Mouse (Mus musculus) stomach, embryonic 16.5 days (tissue): Measurements from ENCODE around the gene Zfp84. TPM values are rescaled to one million over a fixed set of nuclear protein-coding genes. Genes with fewer than 3 reads are reported as not detected.
A peak's percentile ranks its signal among the peaks of the same experiment; 100 is the strongest.

Source experiments
- ATAC-seq: fragments of 200-750 bp; cut with Nextera tagmentation; 2 replicates; pipeline ENCODE4 v1.8.0; 2017; ENCODE audit warnings: moderate number of reproducible peaks, moderate TSS enrichment; ENCODE audit not compliant: insufficient read depth, low FRiP score
- H3K27ac ChIP-seq: fragments of 300-500 bp; sonication (generic); 2 replicates; pipeline ENCODE4 v1.5.1; 2014; ENCODE audit warnings: low read length
- H3K27me3 ChIP-seq: fragments of 300-500 bp; sonication (generic); 2 replicates; pipeline ENCODE4 v1.6.1; 2014; ENCODE audit warnings: low read length, control low read depth, mixed read lengths; ENCODE audit not compliant: control insufficient read depth, insufficient read depth
- H3K36me3 ChIP-seq: fragments of 300-500 bp; sonication (generic); 2 replicates; pipeline ENCODE4 v1.6.1; 2014; ENCODE audit warnings: low read length; ENCODE audit not compliant: control insufficient read depth, insufficient read depth
- H3K4me1 ChIP-seq: fragments of 300-500 bp; sonication (generic); 2 replicates; pipeline ENCODE4 v1.6.1; 2014; ENCODE audit warnings: low read length, control low read depth, mixed read lengths; ENCODE audit not compliant: control insufficient read depth, insufficient read depth
- H3K4me2 ChIP-seq: fragments of 300-500 bp; sonication (generic); 2 replicates; pipeline ENCODE4 v1.6.1; 2014; ENCODE audit warnings: low read depth, low read length, mixed read lengths
- H3K4me3 ChIP-seq: fragments of 300-500 bp; sonication (generic); replicated peaks from 2 replicates; pipeline ENCODE4 v1.5.1; 2014; ENCODE audit warnings: mild to moderate bottlenecking, low read length
- H3K9ac ChIP-seq: fragments of 300-500 bp; sonication (generic); 2 replicates; pipeline ENCODE4 v1.6.1; 2014; ENCODE audit warnings: low read length
- H3K9me3 ChIP-seq: fragments of 300-500 bp; sonication (generic); replicated peaks from 2 replicates; pipeline ENCODE4 v1.6.1; 2016; ENCODE audit warnings: low read length, control low read depth; ENCODE audit not compliant: control insufficient read depth
- WGBS: fragments of 180-500 bp; shearing (Covaris S2); extraction: QIAGEN DNeasy Blood & Tissue Kit; methylation state at CpG from one replicate; pipeline ENCODE4 v1.1.7; 2014; 5-methylcytosine and 5-hydroxymethylcytosine counted together
- polyA plus RNA-seq: library from polyadenylated mRNA; unstranded; fragments of >200 nt; fragmentation: Nextera tagmentation; extraction: Ambion mirVana; gene quantifications from 2 replicates; pipeline ENCODE4 v1.2.1, GENCODE M21; 2015

Gene Zfp84
- polyA plus RNA-seq, 1 experiment from 2014 or later: 11.8 TPM

GRCm38 (mm10) chr7:29807046-29807445, 38.7 kb downstream of the Zfp84 start:
- 83% methylated on average over 5 of the region's 5 CpGs for WGBS

DNA sequence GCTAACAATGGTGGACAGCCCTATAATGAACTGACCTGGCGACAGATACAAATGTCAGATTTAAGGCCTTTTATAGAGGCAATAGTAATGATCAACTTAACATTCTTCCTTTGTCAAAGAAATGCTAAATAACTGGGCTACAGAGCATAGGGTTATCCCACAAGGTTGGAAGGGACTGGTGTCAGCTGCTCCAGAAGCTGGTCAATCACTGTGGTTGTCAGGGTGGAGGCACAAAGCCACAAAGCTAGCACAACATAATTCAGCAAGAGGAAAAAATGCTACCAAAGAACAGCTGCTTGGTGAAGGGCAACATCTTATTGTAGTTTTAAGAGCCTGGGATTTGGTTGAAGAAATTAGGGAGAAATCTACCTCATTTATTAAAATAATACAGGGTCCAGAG, 43.9 kb downstream of the Zfp84 start:
- Histone ChIP-seq H3K9me3 (no peaks in the 10 kb centered on the region), H3K4me2 (no peak overlapping the region), H3K4me1 (peaks cover 14% of the 10 kb centered on the region), H3K27ac (no peak overlapping the region), H3K27me3 (no peaks in the 10 kb centered on the region), H3K36me3 (no peaks in the 10 kb centered on the region), H3K9ac (no peak overlapping the region), H3K4me3 (no peak overlapping the region)
- 94% methylated on average over 1 of the region's 1 CpGs for WGBS
- ATAC-seq: no peak

More at GRCm38 (mm10) chr7:29807046-29807445, 38.7 kb downstream of the Zfp84 start:
- Histone ChIP-seq H3K4me3 (no peak overlapping the region), H3K4me2 (no peak overlapping the region), H3K36me3 (no peaks in the 10 kb centered on the region), H3K9ac (no peak overlapping the region), H3K4me1 (no peaks in the 10 kb centered on the region), H3K27ac (no peak overlapping the region), H3K27me3 (no peaks in the 10 kb centered on the region), H3K9me3 (no peaks in the 10 kb centered on the region)
- ATAC-seq: no peak

- Histone ChIP-seq H3K27me3 (no peaks in the 10 kb centered on the region), H3K9me3 (no peaks in the 10 kb centered on the region), H3K4me1 (peaks cover 20% of the 10 kb centered on the region), H3K27ac (no peak overlapping the region), H3K4me2 (no peak overlapping the region; the same call in 1 of the 2 replicates), H3K9ac (no peak overlapping the region), H3K36me3 (no peaks in the 10 kb centered on the region), H3K4me3 (no peak overlapping the region)
- no peak for ATAC-seq
- 91% methylated on average over 2 of the region's 2 CpGs for WGBS
Observed at GRCm38 (mm10) chr7:29814381-29814780, 46.0 kb downstream of the Zfp84 start.

- no peaks in the 10 kb centered on the region for H3K36me3 ChIP-seq
- no peaks in the 10 kb centered on the region for H3K9me3 ChIP-seq
- H3K27ac ChIP-seq: peak overlapping the region; percentile 56; the same call in 1 of the 2 replicates
Observed at GRCm38 (mm10) chr7:29815061-29815784, 46.9 kb downstream of the Zfp84 start.

DNA sequence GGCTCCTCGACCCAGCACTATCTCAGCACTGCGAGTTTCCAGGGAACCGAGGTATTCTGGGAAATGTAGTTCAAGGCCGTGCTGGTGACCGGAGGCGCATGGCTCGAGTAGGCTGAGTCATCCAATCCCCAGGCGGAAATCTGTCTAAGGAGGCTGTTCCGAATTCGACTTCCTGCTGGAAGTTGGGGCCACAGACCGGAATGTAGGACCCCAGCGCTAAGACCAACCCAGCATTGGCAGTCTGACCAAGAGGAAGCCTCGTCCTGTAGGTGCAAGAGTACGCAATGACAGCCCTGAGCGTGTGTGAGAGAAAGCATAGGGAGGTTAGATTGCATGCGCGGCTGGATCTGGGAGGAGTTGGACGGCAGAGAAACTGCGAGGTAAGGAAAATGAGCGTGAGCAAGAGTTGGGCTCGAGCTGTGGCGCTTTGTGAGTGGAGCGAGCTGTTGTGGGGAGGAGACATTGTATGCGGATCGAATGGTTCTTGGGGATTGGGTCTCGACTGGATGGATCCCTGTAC, 47.6 kb downstream of the Zfp84 start, which contains the start of gene Zfp790:
Gene Zfp790 (plus strand): TSS at position 205 of the 520 bp plus-strand sequence.
- peak within 1 kb of the TSS; percentile 73 for H3K4me2 ChIP-seq
- peak within 1 kb of the TSS; percentile 51 for H3K4me3 ChIP-seq
- no peaks in the 10 kb centered on the region for H3K9me3 ChIP-seq
- H3K4me1 ChIP-seq: peaks cover 22% of the 10 kb centered on the region
- H3K27me3 ChIP-seq: no peaks in the 10 kb centered on the region
- WGBS: under 1% methylated on average over 26 of the region's 26 CpGs
- H3K27ac ChIP-seq: peak within 1 kb of the TSS; percentile 74
- H3K9ac ChIP-seq: peak within 1 kb of the TSS; percentile 83
- ATAC-seq: peak; percentile 94
- H3K36me3 ChIP-seq: no peaks in the 10 kb centered on the region

More at GRCm38 (mm10) chr7:29815061-29815784, 46.9 kb downstream of the Zfp84 start:
- peak; percentile 30 for ATAC-seq
- WGBS: 1% methylated on average over 12 of the region's 12 CpGs
- no peaks in the 10 kb centered on the region for H3K27me3 ChIP-seq
- H3K9ac ChIP-seq: peak overlapping the region; percentile 83
- H3K4me2 ChIP-seq: peak overlapping the region; percentile 73
- H3K4me1 ChIP-seq: peaks cover 22% of the 10 kb centered on the region
- peak overlapping the region; percentile 51 for H3K4me3 ChIP-seq

- peak; percentile 49 for ATAC-seq
- no peaks in the 10 kb centered on the region; the same call in 1 of the 2 replicates for H3K36me3 ChIP-seq
- H3K27ac ChIP-seq: peak overlapping the region; percentile 51; the same call in 1 of the 2 replicates
- peak overlapping the region; percentile 78 for H3K9ac ChIP-seq
- no peaks in the 10 kb centered on the region for H3K27me3 ChIP-seq
- H3K9me3 ChIP-seq: no peaks in the 10 kb centered on the region
- WGBS: 2% methylated on average over 12 of the region's 12 CpGs
- peak overlapping the region; percentile 70 for H3K4me3 ChIP-seq
- peak overlapping the region; percentile 77 for H3K4me2 ChIP-seq
- H3K4me1 ChIP-seq: peaks cover 22% of the 10 kb centered on the region
Observed at GRCm38 (mm10) chr7:29818619-29819254, 50.4 kb downstream of the Zfp84 start.

GRCm38 (mm10) chr7:29828001-29828400, 59.6 kb downstream of the Zfp84 start:
- ATAC-seq: no peak
- no peaks in the 10 kb centered on the region for H3K4me1 ChIP-seq
- H3K36me3 ChIP-seq: peaks cover 41% of the 10 kb centered on the region
- H3K27ac ChIP-seq: no peak overlapping the region
- H3K4me2 ChIP-seq: no peak overlapping the region
- 0 out of 2 replicates have a peak, but pooled peaks cover 10% of the 10 kb centered on the region for H3K9me3 ChIP-seq
- no peaks in the 10 kb centered on the region for H3K27me3 ChIP-seq
- H3K9ac ChIP-seq: no peak overlapping the region
- WGBS: 91% methylated on average over 12 of the region's 12 CpGs
- no peak overlapping the region for H3K4me3 ChIP-seq
